Mouse (Mus musculus) ES-E14 (cell line): ENCODE data around the gene Gxylt2.

Source experiments
- CHD2 ChIP-seq: IDR thresholded peaks from 2 replicates; pipeline ENCODE4 v1.6.1; 2014; ENCODE audit warnings: mild to moderate bottlenecking, low read depth, low read length, inconsistent platforms
- MAFK ChIP-seq: IDR thresholded peaks from 2 replicates; pipeline ENCODE4 v1.6.1; 2014; ENCODE audit warnings: mild to moderate bottlenecking, low read depth, low read length, inconsistent platforms; ENCODE audit not compliant: insufficient read depth
- ZC3H11A ChIP-seq: IDR thresholded peaks from 2 replicates; pipeline ENCODE4 v1.6.1; 2012; ENCODE audit warnings: low read depth, mild to moderate bottlenecking, inconsistent platforms, low read length, borderline replicate concordance
- ZNF384 ChIP-seq: IDR thresholded peaks from 2 replicates; pipeline ENCODE4 v1.6.1; 2012; ENCODE audit warnings: low read depth, low read length, inconsistent platforms

GRCm38 (mm10) chr6:100807187-100807586, 102.7 kb downstream of the Gxylt2 start:
- TF ChIP-seq MAFK, result no peak
- no peak for TF ChIP-seq ZNF384
- no peak for TF ChIP-seq CHD2
- TF ChIP-seq ZC3H11A, result no peak
